Mouse (Mus musculus): Measurements from ENCODE around the gene Neurl4. TPM values are rescaled to one million over a fixed set of nuclear protein-coding genes. Genes with fewer than 3 reads are reported as not detected.
A peak's percentile ranks its signal among the peaks of the same experiment; 100 is the strongest.
"Not testable (repeated sequence)": the region's sequence is repeated elsewhere in the genome, so short reads cannot be mapped to it uniquely, and the experiment has no call there.

The Neurl4 gene
- 10 to 100 TPM; 42.1 to 48.0 TPM for total RNA-seq (2021)
- long read RNA-seq, experiment 1, partial matches to known transcripts, result 4 of 36 reads
- long read RNA-seq, experiment 1, other reads (novel, unspliced or antisense), result 32 of 36 reads
- long read RNA-seq, experiment 2, partial matches to known transcripts, result 1 of 39 reads
- long read RNA-seq, experiment 2, other reads (novel, unspliced or antisense), result 38 of 39 reads

DNA sequence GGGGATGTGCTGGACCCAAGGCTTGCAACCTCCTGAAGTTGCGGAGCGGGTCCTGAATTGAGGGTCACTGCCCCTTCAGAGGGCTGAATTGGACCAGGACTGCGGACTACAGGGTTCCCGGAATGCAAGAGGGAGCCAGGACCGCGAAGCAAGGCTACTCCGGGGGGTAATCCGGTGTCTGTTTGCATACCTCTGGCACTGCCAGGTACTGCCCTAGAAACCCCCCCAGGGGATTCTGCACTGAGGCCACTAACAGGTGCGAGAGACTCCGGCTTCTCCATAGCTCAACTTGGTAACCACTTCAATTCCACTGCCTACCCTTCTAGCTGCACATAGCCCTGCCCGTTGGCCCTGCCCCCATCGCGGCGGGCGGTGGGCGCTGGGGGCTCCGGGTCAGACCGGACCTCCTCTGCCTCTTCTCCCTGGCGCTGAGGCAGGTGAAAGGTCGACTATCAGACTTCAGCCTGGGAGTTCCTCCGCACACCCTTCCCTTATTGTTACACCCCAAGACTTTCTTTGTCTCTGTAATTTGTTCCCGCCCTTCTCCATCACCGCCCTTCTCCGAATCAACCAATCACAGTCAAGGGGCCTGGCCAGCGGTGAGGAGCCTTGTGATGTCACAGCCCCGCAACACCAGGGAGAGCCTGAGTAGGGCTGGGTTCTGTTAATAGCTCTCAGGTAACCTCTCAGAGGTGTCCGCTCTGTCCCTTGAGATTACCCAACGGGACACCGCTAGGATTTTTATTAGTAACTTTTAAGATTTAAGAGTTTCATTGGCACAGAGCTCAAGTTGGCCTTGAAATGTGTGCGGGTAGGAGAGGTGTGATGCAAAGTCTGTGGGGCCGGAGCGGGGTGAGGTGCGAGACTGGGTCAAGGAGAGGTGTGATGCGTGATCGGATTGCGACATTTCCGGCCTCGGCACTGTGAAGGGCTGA lies at the start of gene Neurl4, which contains the start of gene 2810408A11Rik:
Gene Neurl4 (plus strand): TSS at position 602 of the 935 bp plus-strand sequence.
Gene 2810408A11Rik (minus strand): TSS at position 517 of the 935 bp plus-strand sequence.
- peak; percentile 92 to 96 for DNase-seq

DNA sequence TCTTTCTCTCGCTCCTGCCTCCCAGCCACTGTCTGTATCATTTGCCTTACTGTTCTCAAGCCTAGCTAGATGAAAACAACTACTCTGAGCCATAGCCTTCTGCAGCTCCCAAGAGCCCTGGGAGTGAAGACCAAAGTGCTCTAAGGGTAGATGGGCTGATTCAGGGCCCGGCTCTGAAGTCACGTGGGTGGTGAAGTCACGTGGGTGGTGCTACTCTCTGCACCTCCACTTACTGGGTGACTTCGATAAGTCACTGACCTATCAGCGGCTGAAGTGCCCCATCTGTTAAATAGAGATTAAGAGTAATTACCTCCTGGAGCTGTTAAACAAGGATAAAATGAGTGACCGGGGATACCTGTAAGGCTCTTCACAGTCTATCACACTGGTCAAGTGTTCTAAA lies 46.9 kb upstream of the Neurl4 start:
- peak in 1 of 2 experiments; percentile 20 for DNase-seq

DNA sequence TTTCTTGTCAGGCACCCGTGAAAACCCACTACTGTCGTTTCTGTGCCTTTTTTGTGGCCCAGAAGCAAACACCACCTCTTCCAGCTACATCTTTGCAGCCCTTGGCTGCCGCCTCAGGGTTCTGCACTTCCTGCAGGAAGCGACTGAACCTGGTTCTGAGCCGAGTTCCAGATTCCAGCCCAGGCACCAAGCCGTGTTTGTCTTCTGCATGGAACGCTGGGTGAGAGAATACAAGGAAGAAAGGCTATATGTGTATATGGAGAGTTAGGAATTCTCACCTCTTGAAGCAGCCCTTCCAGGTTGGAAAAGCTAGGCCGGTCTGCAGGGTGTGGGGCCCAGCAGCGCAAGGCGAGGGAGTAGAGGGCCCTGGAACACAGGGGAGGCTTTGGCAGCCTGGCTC lies 46.2 kb upstream of the Neurl4 start:
- peak in 1 of 2 experiments; percentile 29 for DNase-seq

DNA sequence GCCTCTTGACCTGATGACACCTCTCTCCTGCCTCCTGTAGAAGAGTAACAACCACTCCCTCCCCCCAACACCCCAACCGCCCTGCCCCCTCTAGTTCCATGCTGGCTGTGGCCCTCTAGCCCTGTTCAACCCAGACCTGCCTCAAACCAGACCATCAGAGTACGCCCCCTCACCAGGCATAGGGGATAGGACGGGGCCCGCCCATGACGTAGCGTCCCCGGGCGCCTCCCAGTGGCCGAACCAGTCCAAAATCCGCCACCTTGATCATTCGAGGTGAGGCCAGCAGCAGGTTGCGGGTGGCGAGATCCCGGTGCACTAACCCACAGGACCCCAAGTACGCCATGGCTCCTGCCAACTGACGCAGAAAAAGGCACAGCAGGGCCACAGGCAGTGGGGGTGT lies 45.5 kb upstream of the Neurl4 start:
- peak in 1 of 2 experiments; percentile 50 for DNase-seq

DNA sequence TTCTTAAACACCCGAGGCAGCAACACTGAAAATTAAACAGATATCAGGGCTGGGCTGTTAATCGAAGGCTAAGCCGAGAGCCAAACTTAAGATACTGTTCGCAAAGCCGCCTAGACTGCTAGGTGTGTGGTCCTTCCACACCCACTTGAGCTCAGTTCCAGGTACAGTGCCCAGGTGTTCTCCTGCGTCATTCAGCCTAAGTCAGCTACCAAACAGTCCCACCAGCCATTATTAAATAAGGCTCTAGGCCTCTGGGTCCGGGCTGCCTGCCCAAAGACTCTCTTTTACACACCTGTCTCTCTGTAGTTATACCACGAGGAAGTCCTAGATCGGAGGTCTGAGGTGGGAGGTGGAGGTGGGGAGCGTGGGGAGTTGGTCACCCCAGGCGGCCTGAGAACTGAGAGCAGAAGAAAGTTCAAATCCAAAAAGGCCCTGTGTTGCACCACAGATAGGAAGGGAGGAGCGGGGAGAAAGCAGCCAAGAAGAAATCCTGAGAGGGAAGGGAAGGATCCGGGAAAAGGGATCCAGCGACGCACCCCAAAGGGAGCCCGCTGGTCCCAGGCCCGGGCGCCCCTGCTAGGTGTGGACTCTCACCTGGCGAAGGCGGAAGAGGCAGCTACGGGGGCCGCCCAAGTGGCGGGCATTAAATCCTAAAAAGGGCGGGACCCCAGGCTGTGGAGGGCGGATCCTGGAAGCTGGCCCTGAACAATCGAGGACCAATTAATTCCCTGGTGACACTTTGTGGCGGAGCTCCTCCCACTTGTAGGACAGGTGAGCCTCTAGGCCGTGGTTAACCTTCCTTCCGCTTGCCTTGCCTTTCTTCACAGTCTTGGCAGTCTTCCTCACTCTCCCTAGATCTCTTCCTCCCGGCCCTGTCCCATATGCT lies 42.5 kb upstream of the Neurl4 start, which contains the start of gene Tnk1:
Gene Tnk1 (minus strand): TSS at position 618 of the 886 bp plus-strand sequence.
- no peak for DNase-seq

DNA sequence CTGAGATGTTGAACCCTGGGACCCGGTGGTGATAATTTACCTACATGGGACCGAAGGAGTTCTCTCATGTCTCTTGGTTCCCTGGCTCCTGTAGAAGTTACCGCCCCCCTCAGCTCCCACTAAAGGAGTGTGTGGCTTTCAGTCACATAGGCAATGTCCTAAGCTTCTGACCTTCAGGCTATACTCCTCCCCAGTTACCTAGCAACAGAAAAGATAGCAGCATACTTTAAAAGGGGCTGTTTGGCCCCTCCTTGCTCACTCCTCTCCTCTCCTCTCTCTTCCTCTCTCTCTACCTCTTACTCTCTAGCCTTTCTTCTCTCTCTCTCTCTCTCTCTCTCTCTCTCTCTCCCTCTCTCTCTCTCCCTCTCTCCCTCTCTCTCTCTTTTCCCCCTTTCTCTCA lies 37.1 kb upstream of the Neurl4 start:
- not testable (repeated sequence) for DNase-seq

DNA sequence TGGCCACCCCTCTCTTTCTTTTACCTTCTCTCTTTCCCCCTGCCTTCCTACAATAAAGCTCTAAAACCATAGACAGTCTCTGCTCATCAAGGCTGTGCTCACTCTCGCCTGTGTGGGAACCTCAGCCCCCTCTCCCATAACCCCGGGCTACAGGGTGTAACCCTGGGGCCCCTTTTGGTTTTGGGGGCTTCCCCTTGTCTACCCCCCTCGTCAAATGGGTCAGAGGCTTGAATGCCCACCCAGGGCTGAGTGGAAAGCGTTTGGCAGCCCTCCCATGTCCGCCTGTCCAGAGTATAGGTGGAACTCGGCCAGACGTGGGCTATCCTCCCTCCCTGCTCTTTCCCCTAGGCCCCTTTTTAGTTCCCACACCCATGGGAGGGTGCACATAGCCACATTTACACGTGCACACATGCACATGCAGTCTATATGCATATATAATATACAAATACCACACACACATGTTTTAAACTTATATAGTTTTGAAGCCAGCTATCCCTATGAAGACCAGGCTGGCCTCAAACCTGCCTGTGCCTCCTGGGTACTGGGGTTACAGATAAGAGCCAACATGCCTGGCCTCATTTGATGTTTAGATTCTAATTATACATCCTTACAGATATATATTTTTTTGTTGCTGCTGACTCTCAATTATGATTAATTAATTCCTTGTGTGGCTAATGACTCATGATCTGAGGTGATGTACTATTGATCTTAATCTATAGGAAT lies 36.6 kb upstream of the Neurl4 start:
- no peak for DNase-seq

DNA sequence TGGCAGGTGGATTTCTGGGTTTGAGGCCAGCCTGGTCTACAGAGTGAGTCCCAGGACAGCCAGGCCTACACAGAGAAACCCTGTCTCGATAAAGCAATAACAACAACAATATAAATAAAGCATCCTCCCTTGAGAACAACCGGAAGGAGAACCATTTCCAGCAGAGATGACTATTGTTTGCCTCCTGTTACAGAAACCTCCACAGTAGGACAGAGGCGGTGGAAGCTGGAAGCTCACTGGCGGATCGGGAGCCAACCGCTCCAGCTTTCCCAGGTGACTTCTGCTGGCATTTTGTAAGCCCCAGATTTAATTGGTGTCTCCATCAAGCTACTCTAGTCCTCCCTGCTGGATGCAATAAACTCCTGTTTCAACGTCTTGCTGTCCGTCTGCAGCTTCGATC lies 35.3 kb upstream of the Neurl4 start:
- DNase-seq, result no peak

DNA sequence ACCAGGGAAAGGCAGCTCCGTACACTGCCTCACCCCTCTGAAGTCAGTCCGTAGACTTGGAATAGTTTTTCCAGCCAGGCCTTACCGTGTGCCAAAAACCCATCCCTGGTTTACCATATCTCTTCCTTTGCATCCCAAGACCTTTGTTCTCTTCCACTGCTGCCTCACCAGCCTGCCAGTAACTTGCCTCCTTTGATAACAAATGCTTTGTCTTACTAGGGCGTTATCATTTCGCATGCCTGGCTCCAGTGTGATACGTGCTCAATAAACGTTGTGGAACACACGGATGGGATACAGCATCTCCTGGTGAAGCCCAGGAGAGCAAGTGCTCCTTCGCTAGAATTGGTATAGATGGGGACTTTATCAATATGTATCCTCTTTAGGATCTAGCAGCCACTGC lies 33.5 kb upstream of the Neurl4 start:
- DNase-seq, result no peak

DNA sequence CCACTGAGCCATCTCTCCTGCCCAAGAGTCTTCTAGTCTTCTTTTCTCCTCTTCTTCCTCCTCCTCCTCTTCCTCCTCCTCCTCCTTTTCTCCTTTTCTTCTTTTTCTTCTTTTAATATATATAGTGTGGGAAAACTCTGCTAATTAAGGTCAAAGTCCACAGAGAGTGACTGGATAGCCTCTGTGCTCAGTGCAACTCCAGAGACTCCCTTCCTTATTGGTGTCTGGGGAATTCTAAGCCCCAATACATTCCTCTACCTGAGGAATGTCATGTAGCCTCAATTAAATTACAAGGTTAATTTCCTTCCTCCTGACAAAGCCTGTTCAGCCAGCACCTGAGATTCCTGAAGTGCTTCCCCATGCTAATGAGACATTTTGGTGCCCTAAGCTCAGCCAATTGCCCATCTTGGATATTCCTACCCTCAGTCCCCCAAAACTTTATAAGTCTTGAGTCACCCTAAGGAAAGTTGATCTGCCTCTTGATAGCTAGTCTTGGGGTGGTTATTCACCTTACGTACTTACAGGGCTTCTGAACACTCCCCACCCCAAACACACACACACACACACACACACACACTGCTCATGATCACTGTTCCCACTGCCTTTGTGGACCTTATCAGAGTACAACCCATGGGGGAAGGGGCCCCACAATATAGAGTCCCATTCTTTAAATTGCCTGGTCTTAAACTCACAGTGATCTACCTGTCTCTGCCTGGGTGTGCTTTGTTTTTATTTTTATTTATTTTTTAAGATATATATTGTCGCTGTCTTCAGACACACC lies 30.4 kb upstream of the Neurl4 start:
- no peak for DNase-seq

DNA sequence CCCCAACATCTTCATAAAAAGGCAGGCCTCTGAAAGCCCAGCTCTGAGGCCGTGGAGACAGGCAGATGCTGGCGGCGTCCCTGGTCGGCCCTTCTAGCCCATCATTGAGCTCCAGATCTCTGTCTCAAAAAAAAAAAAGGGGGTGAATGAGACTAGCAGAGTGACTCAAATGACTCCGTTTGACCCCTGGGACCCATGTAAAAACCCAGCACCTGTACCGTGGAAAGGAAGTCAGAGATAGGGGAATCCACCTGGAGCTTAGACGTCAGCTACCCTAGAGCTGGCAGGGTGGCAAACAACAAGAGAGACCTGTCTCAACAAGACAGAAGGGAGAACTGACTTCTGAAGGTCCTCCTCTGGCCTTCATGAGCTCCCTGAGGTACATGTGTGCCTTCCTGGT lies 29.1 kb upstream of the Neurl4 start:
- DNase-seq, result no peak

DNA sequence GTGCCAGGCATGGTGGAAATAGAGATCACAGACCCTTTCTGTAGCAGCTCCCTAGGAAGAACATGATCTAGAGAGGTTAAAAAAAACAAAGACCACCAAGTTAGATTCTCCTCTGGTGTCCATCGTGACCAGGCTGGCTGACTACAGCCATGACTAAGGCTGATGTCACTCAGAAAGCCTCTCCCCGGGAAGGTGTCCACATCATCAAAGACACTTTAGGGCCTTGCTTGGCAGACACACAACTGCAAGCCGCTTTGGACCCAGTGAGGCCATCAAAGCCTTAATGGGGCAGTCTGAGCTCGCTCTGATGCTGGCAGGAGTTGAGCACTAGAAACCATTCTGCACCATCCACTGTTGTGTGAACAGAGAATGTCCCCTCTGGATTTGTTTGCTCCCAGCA lies 28.4 kb upstream of the Neurl4 start:
- no peak for DNase-seq

DNA sequence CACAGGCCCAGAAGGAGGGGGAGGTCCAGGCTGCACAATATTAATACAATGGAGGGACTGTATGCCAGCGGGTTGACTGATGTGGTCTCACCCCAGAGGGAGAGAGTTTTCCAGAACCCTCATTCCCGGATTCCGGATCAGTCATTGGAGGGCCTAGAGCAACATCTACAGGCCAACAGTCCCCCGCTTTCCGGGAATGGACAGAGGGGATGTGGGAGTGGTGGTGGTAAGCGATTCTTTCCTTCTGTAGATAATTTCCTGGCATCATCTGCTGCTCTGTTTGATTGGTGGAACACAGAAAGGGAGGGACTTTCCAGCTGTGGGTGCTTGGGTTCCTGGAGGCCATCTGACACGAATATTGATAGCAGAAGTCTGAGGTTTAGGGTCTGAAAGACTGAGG lies 24.7 kb upstream of the Neurl4 start:
- DNase-seq, result peak; percentile 69 to 86

DNA sequence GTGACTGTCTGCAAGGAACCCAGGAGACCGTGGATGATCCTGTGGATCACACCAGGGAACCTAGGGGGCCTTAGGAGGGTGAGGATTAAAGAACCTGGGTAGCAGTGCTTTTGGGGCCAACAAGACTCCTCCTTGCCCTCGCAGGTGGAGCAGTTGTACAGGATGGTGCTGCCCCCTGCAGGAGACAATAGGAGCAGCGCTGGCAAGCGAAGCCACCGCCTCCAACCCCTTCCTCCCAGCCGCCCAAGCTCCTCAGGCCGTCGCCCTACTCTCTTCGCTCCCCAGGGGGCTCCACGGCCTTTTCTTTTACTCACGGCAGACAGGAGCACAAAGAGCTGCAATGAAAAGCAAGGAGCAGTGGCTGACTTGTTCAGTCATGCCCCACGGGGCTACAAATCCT lies 24.0 kb upstream of the Neurl4 start:
- DNase-seq, result peak; percentile 90 to 92

DNA sequence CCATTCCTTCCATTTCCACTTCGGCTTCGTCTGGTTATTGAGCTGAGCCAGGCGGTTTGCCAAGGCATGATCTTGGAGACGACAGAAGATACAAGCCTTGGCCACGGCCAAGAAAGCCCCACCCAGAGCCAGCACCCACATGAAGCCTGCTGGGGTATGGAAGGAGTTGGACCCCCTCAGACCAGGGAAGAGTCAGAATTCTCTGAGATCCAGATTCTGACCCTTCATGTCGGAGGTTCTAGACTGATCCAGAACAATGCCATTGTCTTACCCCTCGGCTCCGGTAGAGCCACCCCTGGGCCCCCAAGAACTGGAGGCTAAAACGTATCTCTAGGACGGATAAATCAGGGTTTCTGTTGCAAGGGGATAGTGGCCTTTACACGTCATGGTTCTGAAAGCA lies 23.0 kb upstream of the Neurl4 start, which contains the start of gene Tmem95:
Gene Tmem95 (minus strand): TSS at position 141 of the 400 bp plus-strand sequence.
- DNase-seq, result no peak

DNA sequence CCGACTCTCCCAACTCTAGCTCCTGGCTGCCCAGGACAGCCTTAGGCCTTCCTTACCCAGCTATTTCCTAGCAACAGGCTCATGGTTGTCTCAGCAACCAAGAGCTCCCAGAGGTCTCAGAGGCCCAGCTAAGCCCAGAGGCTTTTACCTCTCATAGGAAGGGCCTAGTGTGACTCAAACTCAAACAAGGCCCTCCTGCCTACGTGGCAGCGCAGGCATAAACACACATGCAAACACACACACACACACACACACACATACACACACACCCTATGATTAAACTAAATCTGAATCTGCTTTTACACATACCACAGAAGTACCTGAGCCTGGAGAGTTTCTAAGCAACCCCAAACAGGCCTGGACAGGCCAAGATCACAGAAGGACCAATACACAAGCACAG lies 22.5 kb upstream of the Neurl4 start:
- no peak for DNase-seq

DNA sequence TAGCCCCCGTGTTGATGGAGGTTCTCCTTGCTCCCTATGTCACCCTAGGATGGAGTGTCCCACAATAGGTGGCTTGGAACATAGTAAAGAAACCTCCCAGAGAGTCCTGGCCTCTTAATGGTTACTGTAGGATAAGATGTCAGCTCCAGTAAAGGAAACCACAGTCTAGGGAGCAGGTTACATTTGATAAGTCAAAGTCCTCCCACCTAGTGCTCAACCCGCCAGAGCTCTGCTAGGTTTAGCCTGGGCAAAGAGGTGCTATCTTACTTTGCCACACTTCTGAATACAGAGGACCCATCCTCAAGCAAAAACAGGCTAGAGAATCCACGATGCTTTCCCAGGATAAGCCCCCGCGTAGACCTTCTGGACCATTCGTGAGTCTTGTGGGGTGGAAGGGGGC lies 21.9 kb upstream of the Neurl4 start:
- DNase-seq, result no peak

DNA sequence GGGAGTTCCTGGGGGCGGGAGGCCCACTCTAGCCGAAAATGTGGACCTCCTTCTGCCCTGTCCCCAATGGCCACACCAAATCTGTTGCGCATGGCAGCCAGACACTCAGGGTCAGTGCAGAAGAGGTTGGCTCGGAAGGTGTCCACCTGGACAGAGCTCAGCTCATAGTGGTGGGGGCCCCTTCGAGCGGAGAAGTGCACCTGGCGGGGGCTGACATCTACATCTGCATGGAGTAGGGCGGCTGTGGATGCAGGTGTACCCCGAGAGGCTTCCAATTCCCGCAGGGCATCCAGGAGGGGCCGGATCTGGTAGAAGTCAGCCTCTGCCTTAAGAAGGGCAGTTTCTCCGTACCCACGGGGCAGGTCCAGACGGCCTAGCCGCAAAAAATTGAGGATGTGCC lies 21.2 kb upstream of the Neurl4 start:
- no peak for DNase-seq

DNA sequence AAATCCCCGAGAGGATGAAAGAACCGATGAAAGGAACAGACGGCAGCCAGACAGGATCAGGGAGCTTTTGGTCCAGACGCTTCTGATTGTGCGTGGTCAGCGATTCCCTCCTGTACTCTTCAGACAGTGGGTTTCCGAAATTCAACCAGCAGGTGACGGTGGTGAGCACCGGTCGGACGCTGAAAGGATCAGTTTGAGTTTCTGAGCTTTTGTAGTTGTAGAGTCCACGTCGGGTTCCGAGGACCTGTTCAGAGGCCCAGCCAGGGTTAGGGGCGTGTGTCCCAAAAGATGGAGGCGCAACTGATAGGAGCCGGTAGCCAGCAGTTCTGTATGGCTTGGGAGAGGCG lies 20.4 kb upstream of the Neurl4 start:
- no peak for DNase-seq

DNA sequence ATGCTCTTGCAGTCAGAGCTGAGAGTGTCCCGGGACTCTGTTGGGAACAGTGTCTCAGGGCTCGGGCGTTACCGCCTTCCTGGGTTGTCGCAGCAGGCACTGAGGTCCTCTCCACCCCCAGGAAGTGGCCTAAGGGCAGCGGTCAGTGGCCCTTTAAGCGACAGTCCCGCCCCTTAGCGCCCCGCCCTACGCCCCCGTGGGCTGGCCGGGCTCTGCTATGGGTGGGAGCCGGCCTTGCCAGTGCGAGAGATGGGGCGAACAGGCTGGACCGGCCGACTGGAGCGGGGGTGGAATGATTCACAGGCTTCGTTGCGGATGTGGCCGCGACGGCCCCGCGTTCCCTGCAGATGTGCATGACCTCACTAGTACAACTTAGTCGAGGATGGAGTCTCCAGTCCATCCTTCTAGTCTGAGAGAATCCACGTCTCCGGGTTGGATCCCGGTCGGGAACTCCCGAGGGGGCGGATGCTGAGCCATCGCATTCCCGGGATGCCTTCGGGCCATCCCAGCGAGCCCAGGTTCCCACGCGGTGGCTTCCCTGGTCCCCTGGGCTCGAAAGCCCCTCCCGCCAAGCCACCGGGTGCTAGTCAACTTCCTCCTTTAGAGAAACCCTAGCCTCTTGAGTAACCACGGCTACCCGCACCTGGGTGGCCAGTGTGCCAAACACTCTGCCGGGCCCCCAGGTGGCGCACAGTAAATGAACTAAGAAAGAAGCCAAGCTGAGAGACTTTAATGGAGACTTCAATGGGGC lies 19.8 kb upstream of the Neurl4 start, which contains the start of gene Kctd11:
Gene Kctd11 (minus strand): TSS at position 554 of the 751 bp plus-strand sequence.
- peak; percentile 95 to 97 for DNase-seq
